Mouse (Mus musculus) cerebellum, adult 2 months (tissue): ENCODE data around the gene Btnl6.

Experiments used
- CTCF ChIP-seq: fragments of 200-500 bp; IDR thresholded peaks from 2 replicates; pipeline ENCODE4 v1.5.1; 2011; ENCODE audit warnings: low read depth, mild to moderate bottlenecking, control low read depth, low read length, moderate library complexity, borderline replicate concordance; ENCODE audit not compliant: insufficient read depth
- POLR2A ChIP-seq: fragments of 200-500 bp; IDR thresholded peaks from 2 replicates; pipeline ENCODE4 v1.6.1; 2011; ENCODE audit warnings: low read length, control low read depth, borderline replicate concordance; ENCODE audit not compliant: insufficient read depth

GRCm38 (mm10) chr17:34492796-34493195, 24.4 kb downstream of the Btnl6 start:
- TF ChIP-seq CTCF (no peak), POLR2A (no peak)
